Mouse (Mus musculus) midbrain, embryonic 16.5 days (tissue): Measurements from ENCODE around the gene Tbca. TPM values are rescaled to one million over a fixed set of nuclear protein-coding genes. Genes with fewer than 3 reads are reported as not detected.

Experiments
- ATAC-seq: fragments of 200-750 bp; cut with Nextera tagmentation; 2 replicates; pipeline ENCODE4 v1.8.0; 2017; ENCODE audit warnings: moderate TSS enrichment
- H3K27ac ChIP-seq: fragments of 300-500 bp; sonication (generic); 2 replicates; pipeline ENCODE4 v1.5.1; 2014; ENCODE audit warnings: mild to moderate bottlenecking, low read length, mixed read lengths
- H3K27me3 ChIP-seq: fragments of 300-500 bp; sonication (generic); 2 replicates; pipeline ENCODE4 v1.6.1; 2014; ENCODE audit warnings: low read depth, low read length, mixed read lengths; ENCODE audit not compliant: control insufficient read depth, insufficient read depth
- H3K36me3 ChIP-seq: fragments of 300-500 bp; sonication (generic); 2 replicates; pipeline ENCODE4 v1.6.1; 2014; ENCODE audit warnings: mild to moderate bottlenecking, low read length, moderate library complexity, mixed read lengths; ENCODE audit not compliant: control insufficient read depth, insufficient read depth
- H3K4me1 ChIP-seq: fragments of 300-500 bp; sonication (generic); 2 replicates; pipeline ENCODE4 v1.6.1; 2014; ENCODE audit warnings: mild to moderate bottlenecking, low read length, mixed read lengths; ENCODE audit not compliant: control insufficient read depth, insufficient read depth
- H3K4me2 ChIP-seq: fragments of 300-500 bp; sonication (generic); 2 replicates; pipeline ENCODE4 v1.6.1; 2014; ENCODE audit warnings: mild to moderate bottlenecking, low read length, mixed read lengths
- H3K4me3 ChIP-seq: fragments of 300-500 bp; sonication (generic); 2 replicates; pipeline ENCODE4 v1.5.1; 2014; ENCODE audit warnings: low read depth, mild to moderate bottlenecking, low read length, moderate library complexity, mixed read lengths
- H3K9ac ChIP-seq: fragments of 300-500 bp; sonication (generic); 2 replicates; pipeline ENCODE4 v1.6.1; 2014; ENCODE audit warnings: low read depth, low read length, mixed read lengths
- H3K9me3 ChIP-seq: fragments of 300-500 bp; sonication (generic); replicated peaks from 2 replicates; pipeline ENCODE4 v1.6.1; 2014; ENCODE audit warnings: mild to moderate bottlenecking, low read length, mixed read lengths; ENCODE audit not compliant: control insufficient read depth, poor library complexity, severe bottlenecking
- WGBS: fragments of 180-500 bp; shearing (Covaris S2); extraction: QIAGEN DNeasy Blood & Tissue Kit; methylation state at CpG from one replicate; pipeline ENCODE4 v1.1.7; 2014; 5-methylcytosine and 5-hydroxymethylcytosine counted together
- polyA plus RNA-seq: library from polyadenylated mRNA; unstranded; fragments of >200 nt; fragmentation: Nextera tagmentation; extraction: Ambion mirVana; gene quantifications from 2 replicates; pipeline ENCODE4 v1.2.1, GENCODE M21; 2015

The Tbca gene
- polyA plus RNA-seq, 1 experiment from 2014 or later, result 304 TPM

- Histone ChIP-seq H3K36me3 (no peaks in the 10 kb centered on the region), H3K4me1 (peaks cover 10% of the 10 kb centered on the region), H3K4me3 (no peak overlapping the region), H3K27me3 (peaks cover 58% of the 10 kb centered on the region), H3K9ac (no peak overlapping the region), H3K27ac (no peak overlapping the region), H3K4me2 (no peak overlapping the region), H3K9me3 (no peaks in the 10 kb centered on the region)
- no peak for ATAC-seq
- WGBS, result 2% methylated on average over 3 of the region's 3 CpGs
Measured at GRCm38 (mm10) chr13:94881201-94881600, 92.5 kb downstream of the Tbca start.

- Histone ChIP-seq H3K4me3 (no peak overlapping the region), H3K27ac (no peak overlapping the region)
- WGBS, result under 1% methylated on average over 10 of the region's 10 CpGs
Measured at GRCm38 (mm10) chr13:94882221-94882620, 93.5 kb downstream of the Tbca start.

GRCm38 (mm10) chr13:94882711-94883145 lies 94.0 kb downstream of the Tbca start:
- Histone ChIP-seq H3K4me1 (peaks cover 10% of the 10 kb centered on the region), H3K27ac (no peak overlapping the region), H3K4me2 (peak overlapping the region; percentile 50), H3K9me3 (no peaks in the 10 kb centered on the region), H3K36me3 (no peaks in the 10 kb centered on the region), H3K9ac (no peak overlapping the region), H3K4me3 (peak overlapping the region; percentile 32), H3K27me3 (peaks cover 48% of the 10 kb centered on the region)
- ATAC-seq, result peak; percentile 33; the same call in 1 of the 2 replicates
- WGBS, result 0% methylated on average over 31 of the region's 37 CpGs

More at GRCm38 (mm10) chr13:94882221-94882620, 93.5 kb downstream of the Tbca start:
- ATAC-seq, result no peak
- Histone ChIP-seq H3K27me3 (peaks cover 51% of the 10 kb centered on the region), H3K9ac (no peak overlapping the region), H3K36me3 (no peaks in the 10 kb centered on the region), H3K4me2 (no peak overlapping the region), H3K4me1 (peaks cover 10% of the 10 kb centered on the region), H3K9me3 (no peaks in the 10 kb centered on the region)

- Histone ChIP-seq H3K27ac (0 out of 2 replicates have a peak overlapping the region, but pooled peaks have one; percentile 17), H3K4me3 (peak overlapping the region; percentile 32), H3K9me3 (no peaks in the 10 kb centered on the region), H3K4me2 (peak overlapping the region; percentile 50), H3K9ac (peak overlapping the region; percentile 25; the same call in 1 of the 2 replicates), H3K36me3 (no peaks in the 10 kb centered on the region), H3K27me3 (peaks cover 52% of the 10 kb centered on the region), H3K4me1 (peaks cover 10% of the 10 kb centered on the region)
- 1% methylated on average over 70 of the region's 95 CpGs for WGBS
- peak; percentile 69 for ATAC-seq
Measured at GRCm38 (mm10) chr13:94883163-94883965, 94.7 kb downstream of the Tbca start.

- Histone ChIP-seq H3K27me3 (peaks cover 57% of the 10 kb centered on the region), H3K9me3 (no peaks in the 10 kb centered on the region), H3K4me2 (peak overlapping the region; percentile 50; the same call in 1 of the 2 replicates), H3K4me3 (no peak overlapping the region; the same call in 1 of the 2 replicates), H3K9ac (no peak overlapping the region), H3K27ac (no peak overlapping the region), H3K36me3 (no peaks in the 10 kb centered on the region), H3K4me1 (peaks cover 10% of the 10 kb centered on the region)
- ATAC-seq, result no peak
- 2% methylated on average over 35 of the region's 36 CpGs for WGBS
Measured at GRCm38 (mm10) chr13:94883966-94884960, 95.6 kb downstream of the Tbca start.

- Histone ChIP-seq H3K4me2 (peak overlapping the region; percentile 38), H3K27ac (peak overlapping the region; percentile 38), H3K9ac (no peak overlapping the region), H3K9me3 (no peaks in the 10 kb centered on the region), H3K4me1 (peaks cover 10% of the 10 kb centered on the region), H3K36me3 (no peaks in the 10 kb centered on the region), H3K4me3 (peak overlapping the region; percentile 19), H3K27me3 (peaks cover 61% of the 10 kb centered on the region)
- 1% methylated on average over 75 of the region's 81 CpGs for WGBS
- peak; percentile 26; the same call in 1 of the 2 replicates for ATAC-seq
Measured at GRCm38 (mm10) chr13:94885291-94886235, 96.9 kb downstream of the Tbca start.
